Mouse (Mus musculus): ENCODE measurements around the gene Fadd. TPM values are rescaled to one million over a fixed set of nuclear protein-coding genes. Genes with fewer than 3 reads are reported as not detected.

The Fadd gene
- polyA plus RNA-seq, 1 experiment from 2014 or later = 5.7 TPM

GRCm38 (mm10) chr7:144609568-144609967, 27.3 kb upstream of the Fadd start:
- no peak for ATAC-seq (ENCODE audit: low FRiP score, low read depth)
- no peak overlapping the region for H3K27ac ChIP-seq (replicated peaks)
- no peak overlapping the region for H3K4me3 ChIP-seq
- H3K36me3 ChIP-seq = no peaks in the 10 kb centered on the region
- no peaks in the 10 kb centered on the region for H3K9me3 ChIP-seq
- no peaks in the 10 kb centered on the region for H3K27me3 ChIP-seq
- H3K4me2 ChIP-seq = no peak overlapping the region
- 91% methylated on average over 7 of the region's 7 CpGs for WGBS
- H3K4me1 ChIP-seq (replicated peaks) = no peaks in the 10 kb centered on the region
- no peak overlapping the region for H3K9ac ChIP-seq

- WGBS = 91% methylated on average over 15 of the region's 15 CpGs
- ATAC-seq (ENCODE audit: low FRiP score, low read depth) = no peak
- H3K4me2 ChIP-seq = no peak overlapping the region
- no peaks in the 10 kb centered on the region for H3K27me3 ChIP-seq
- no peaks in the 10 kb centered on the region for H3K9me3 ChIP-seq
- no peak overlapping the region for H3K27ac ChIP-seq (replicated peaks)
- no peak overlapping the region for H3K4me3 ChIP-seq
- no peaks in the 10 kb centered on the region for H3K4me1 ChIP-seq (replicated peaks)
- no peak overlapping the region for H3K9ac ChIP-seq
- no peaks in the 10 kb centered on the region for H3K36me3 ChIP-seq
These were observed 25.6 kb upstream of the Fadd start for GRCm38 (mm10) chr7:144607862-144608261.

GRCm38 (mm10) chr7:144604735-144605134, 22.5 kb upstream of the Fadd start:
- no peak for ATAC-seq (ENCODE audit: low FRiP score, low read depth)
- Histone ChIP-seq H3K4me3 (no peak overlapping the region), H3K27me3 (no peaks in the 10 kb centered on the region), H3K4me2 (no peak overlapping the region), H3K4me1 (replicated peaks) (no peaks in the 10 kb centered on the region), H3K9ac (no peak overlapping the region), H3K36me3 (no peaks in the 10 kb centered on the region), H3K9me3 (no peaks in the 10 kb centered on the region), H3K27ac (replicated peaks) (no peak overlapping the region)
- 66% methylated on average over 4 of the region's 4 CpGs for WGBS

- WGBS = 100% methylated on average over 2 of the region's 2 CpGs
- no peaks in the 10 kb centered on the region for H3K4me1 ChIP-seq (replicated peaks)
- H3K4me3 ChIP-seq = no peak overlapping the region
- no peaks in the 10 kb centered on the region for H3K36me3 ChIP-seq
- no peaks in the 10 kb centered on the region for H3K27me3 ChIP-seq
- no peak for ATAC-seq (ENCODE audit: low FRiP score, low read depth)
- no peak overlapping the region for H3K27ac ChIP-seq (replicated peaks)
- H3K4me2 ChIP-seq = no peak overlapping the region
- no peaks in the 10 kb centered on the region for H3K9me3 ChIP-seq
- no peak overlapping the region for H3K9ac ChIP-seq
These were observed 22.0 kb upstream of the Fadd start for GRCm38 (mm10) chr7:144604291-144604690.

- Histone ChIP-seq H3K9me3 (no peaks in the 10 kb centered on the region), H3K9ac (no peak overlapping the region), H3K4me3 (no peak overlapping the region), H3K27ac (replicated peaks) (no peak overlapping the region), H3K4me1 (replicated peaks) (no peaks in the 10 kb centered on the region), H3K4me2 (no peak overlapping the region), H3K27me3 (no peaks in the 10 kb centered on the region), H3K36me3 (no peaks in the 10 kb centered on the region)
- WGBS = 20% methylated on average over 6 of the region's 6 CpGs
- ATAC-seq (ENCODE audit: low FRiP score, low read depth) = peak; percentile 48; the same call in 1 of the 2 replicates
These were observed 18.2 kb upstream of the Fadd start for GRCm38 (mm10) chr7:144600333-144600900.

- Histone ChIP-seq H3K27me3 (0 out of 2 replicates have a peak, but pooled peaks cover 4% of the 10 kb centered on the region), H3K4me1 (replicated peaks) (no peaks in the 10 kb centered on the region), H3K4me3 (no peak overlapping the region), H3K9ac (no peak overlapping the region), H3K4me2 (no peak overlapping the region), H3K9me3 (no peaks in the 10 kb centered on the region), H3K36me3 (no peaks in the 10 kb centered on the region), H3K27ac (replicated peaks) (no peak overlapping the region)
- 0 out of 2 replicates have a peak, but pooled peaks have one; percentile 58 for ATAC-seq (ENCODE audit: low FRiP score, low read depth)
- WGBS = 81% methylated on average over 3 of the region's 3 CpGs
These were observed 7.2 kb upstream of the Fadd start for GRCm38 (mm10) chr7:144589508-144589907.

GRCm38 (mm10) chr7:144587291-144587690, 5.0 kb upstream of the Fadd start:
- Histone ChIP-seq H3K27ac (replicated peaks) (no peak overlapping the region), H3K4me2 (no peak overlapping the region), H3K4me1 (replicated peaks) (peaks cover 9% of the 10 kb centered on the region), H3K9ac (no peak overlapping the region), H3K27me3 (0 out of 2 replicates have a peak, but pooled peaks cover 6% of the 10 kb centered on the region), H3K4me3 (no peak overlapping the region), H3K9me3 (no peaks in the 10 kb centered on the region), H3K36me3 (no peaks in the 10 kb centered on the region)
- no peak for ATAC-seq (ENCODE audit: low FRiP score, low read depth)
- WGBS = 36% methylated on average over 2 of the region's 2 CpGs

GRCm38 (mm10) chr7:144585648-144586047, 3.4 kb upstream of the Fadd start:
- Histone ChIP-seq H3K27ac (replicated peaks) (no peak overlapping the region), H3K4me3 (no peak overlapping the region), H3K27me3 (0 out of 2 replicates have a peak, but pooled peaks cover 6% of the 10 kb centered on the region), H3K36me3 (no peaks in the 10 kb centered on the region), H3K9ac (no peak overlapping the region), H3K9me3 (no peaks in the 10 kb centered on the region), H3K4me1 (replicated peaks) (peaks cover 18% of the 10 kb centered on the region), H3K4me2 (no peak overlapping the region)
- ATAC-seq (ENCODE audit: low FRiP score, low read depth) = no peak
- 10% methylated on average over 6 of the region's 6 CpGs for WGBS

GRCm38 (mm10) chr7:144583619-144584018, 1.4 kb upstream of the Fadd start:
- H3K36me3 ChIP-seq = peaks cover 12% of the 10 kb centered on the region
- no peak overlapping the region for H3K4me3 ChIP-seq
- WGBS = 2% methylated on average over 4 of the region's 4 CpGs
- H3K27ac ChIP-seq (replicated peaks) = no peak overlapping the region
- no peak overlapping the region for H3K9ac ChIP-seq
- ATAC-seq (ENCODE audit: low FRiP score, low read depth) = no peak
- no peaks in the 10 kb centered on the region for H3K9me3 ChIP-seq
- H3K27me3 ChIP-seq = 0 out of 2 replicates have a peak, but pooled peaks cover 6% of the 10 kb centered on the region
- H3K4me1 ChIP-seq (replicated peaks) = peaks cover 23% of the 10 kb centered on the region
- no peak overlapping the region for H3K4me2 ChIP-seq

GRCm38 (mm10) chr7:144581559-144582283, 542 bp downstream of the Fadd start:
- Histone ChIP-seq H3K4me2 (peak overlapping the region; percentile 74), H3K4me3 (peak overlapping the region; percentile 73), H3K4me1 (replicated peaks) (peaks cover 23% of the 10 kb centered on the region), H3K27ac (replicated peaks) (peak overlapping the region; percentile 91), H3K9ac (peak overlapping the region; percentile 83), H3K9me3 (no peaks in the 10 kb centered on the region), H3K36me3 (peaks cover 12% of the 10 kb centered on the region), H3K27me3 (0 out of 2 replicates have a peak, but pooled peaks cover 6% of the 10 kb centered on the region)
- WGBS = under 1% methylated on average over 43 of the region's 43 CpGs
- ATAC-seq (ENCODE audit: low FRiP score, low read depth) = peak; percentile 82

GRCm38 (mm10) chr7:144577876-144578275, 4.4 kb downstream of the Fadd start:
- Histone ChIP-seq H3K27me3 (no peaks in the 10 kb centered on the region), H3K9ac (no peak overlapping the region), H3K36me3 (peaks cover 12% of the 10 kb centered on the region), H3K9me3 (no peaks in the 10 kb centered on the region), H3K27ac (replicated peaks) (no peak overlapping the region), H3K4me3 (no peak overlapping the region), H3K4me1 (replicated peaks) (peaks cover 17% of the 10 kb centered on the region), H3K4me2 (no peak overlapping the region)
- 94% methylated on average over 5 of the region's 5 CpGs for WGBS
- no peak for ATAC-seq (ENCODE audit: low FRiP score, low read depth)

GRCm38 (mm10) chr7:144572234-144572633, 10.0 kb downstream of the Fadd start:
- 91% methylated on average over 5 of the region's 5 CpGs for WGBS
- no peak for ATAC-seq (ENCODE audit: low FRiP score, low read depth)
- H3K36me3 ChIP-seq = no peaks in the 10 kb centered on the region
- H3K4me1 ChIP-seq (replicated peaks) = no peaks in the 10 kb centered on the region
- no peak overlapping the region for H3K4me2 ChIP-seq
- no peaks in the 10 kb centered on the region for H3K9me3 ChIP-seq
- no peak overlapping the region for H3K4me3 ChIP-seq
- H3K27ac ChIP-seq (replicated peaks) = no peak overlapping the region
- no peaks in the 10 kb centered on the region for H3K27me3 ChIP-seq
- no peak overlapping the region for H3K9ac ChIP-seq

All from hindbrain, embryonic 15.5 days (tissue).